Mouse (Mus musculus) CH12.LX (cell line): ENCODE measurements around the gene Gm17334. TPM values are rescaled to one million over a fixed set of nuclear protein-coding genes. Genes with fewer than 3 reads are reported as not detected.

ENCODE experiments used
- DNase-seq: peaks from one replicate; pipeline ENCODE4 v3.0.0-alpha.2; 2013; ENCODE audit errors: extremely low read depth
- H3K27ac ChIP-seq: 2 replicates; pipeline ENCODE4 v1.5.1; 2012; ENCODE audit warnings: low read depth, mild to moderate bottlenecking, control low read depth, moderate library complexity; ENCODE audit not compliant: insufficient read depth
- H3K27me3 ChIP-seq: replicated peaks from 2 replicates; pipeline ENCODE3; 2012; ENCODE audit warnings: inconsistent platforms
- H3K36me3 ChIP-seq, 2 experiments: replicated peaks in 1 of 2; 2 replicates each; pipeline versions ENCODE3 to v1.6.1; 2012; ENCODE audit warnings: inconsistent platforms in 1 of 2, low read length in 1 of 2, mild to moderate bottlenecking in 1 of 2, mixed read lengths in 1 of 2, moderate library complexity in 1 of 2; ENCODE audit not compliant: control insufficient read depth in 1 of 2, insufficient read depth in 1 of 2
- H3K4me1 ChIP-seq, 2 experiments: 2 replicates each; pipeline ENCODE4 v1.6.1; 2012; ENCODE audit warnings: inconsistent platforms in 1 of 2, moderate library complexity in 1 of 2; ENCODE audit not compliant: insufficient read depth in 2 of 2, control insufficient read depth in 1 of 2
- H3K4me2 ChIP-seq: 2 replicates; pipeline ENCODE4 v1.6.1; 2012; ENCODE audit warnings: low read depth, mild to moderate bottlenecking, control low read depth; ENCODE audit not compliant: poor library complexity, insufficient read depth, severe bottlenecking
- H3K4me3 ChIP-seq, 3 experiments: fragments of 150-350 bp in 1 of 3; sonication (generic) in 1 of 3; replicated peaks in 1 of 3; 2 replicates each; pipeline versions ENCODE3 to v1.5.1; 2011 to 2012; ENCODE audit warnings: low read depth in 2 of 3, low read length in 2 of 3, mild to moderate bottlenecking in 2 of 3, moderate library complexity in 2 of 3, control low read depth in 1 of 3, improper control_type of control experiment in 1 of 3, inconsistent platforms in 1 of 3, mixed read lengths in 1 of 3; ENCODE audit not compliant: poor library complexity in 1 of 3
- H3K79me2 ChIP-seq: replicated peaks from 2 replicates; pipeline ENCODE4 v1.6.1; 2012; ENCODE audit warnings: mild to moderate bottlenecking, moderate library complexity; ENCODE audit not compliant: control insufficient read depth, poor library complexity, insufficient read depth, severe bottlenecking; ENCODE audit errors: extremely low read depth
- H3K9ac ChIP-seq: 2 replicates; pipeline ENCODE4 v1.6.1; 2012; ENCODE audit warnings: low read depth, mild to moderate bottlenecking, control low read depth, moderate library complexity; ENCODE audit not compliant: insufficient read depth
- H3K9me3 ChIP-seq: replicated peaks from 2 replicates; pipeline ENCODE3; 2012; ENCODE audit warnings: low read length, inconsistent platforms, mixed read lengths
- BHLHE40 ChIP-seq: IDR thresholded peaks from 2 replicates; pipeline ENCODE4 v1.6.1; 2011; ENCODE audit warnings: mild to moderate bottlenecking, low read depth, low read length, improper control_type of control experiment
- CHD2 ChIP-seq: IDR thresholded peaks from 2 replicates; pipeline ENCODE4 v1.6.1; 2011; ENCODE audit warnings: low read length, improper control_type of control experiment
- ELF1 ChIP-seq: IDR thresholded peaks from 2 replicates; pipeline ENCODE4 v1.6.1; 2014; ENCODE audit warnings: low read depth, mild to moderate bottlenecking, inconsistent platforms, low read length, improper control_type of control experiment
- EP300 ChIP-seq: IDR thresholded peaks from 2 replicates; pipeline ENCODE4 v1.6.1; 2011; ENCODE audit warnings: low read length, improper control_type of control experiment
- ETS1 ChIP-seq: conservative IDR thresholded peaks from 2 replicates; pipeline ENCODE4 v1.6.1; 2012; ENCODE audit warnings: low read depth, mild to moderate bottlenecking, inconsistent platforms, low read length, improper control_type of control experiment, moderate library complexity
- HCFC1 ChIP-seq: IDR thresholded peaks from 2 replicates; pipeline ENCODE4 v1.6.1; 2012; ENCODE audit warnings: low read depth, mild to moderate bottlenecking, inconsistent platforms, low read length, improper control_type of control experiment
- IRF4 ChIP-seq: IDR thresholded peaks from 2 replicates; pipeline ENCODE4 v1.6.1; 2014; ENCODE audit warnings: low read depth, mild to moderate bottlenecking, inconsistent platforms, low read length, improper control_type of control experiment
- JUND ChIP-seq: conservative IDR thresholded peaks from 2 replicates; pipeline ENCODE4 v1.6.1; 2011; ENCODE audit warnings: low read depth, low read length, improper control_type of control experiment
- KAT2A ChIP-seq: IDR thresholded peaks from 2 replicates; pipeline ENCODE4 v1.6.1; 2012; ENCODE audit warnings: low read length, improper control_type of control experiment, inconsistent platforms; ENCODE audit not compliant: insufficient replicate concordance
- MAFK ChIP-seq: IDR thresholded peaks from 2 replicates; pipeline ENCODE4 v1.6.1; 2011; ENCODE audit warnings: low read length, improper control_type of control experiment; ENCODE audit not compliant: insufficient replicate concordance
- MAX ChIP-seq: IDR thresholded peaks from 2 replicates; pipeline ENCODE4 v1.6.1; 2011; ENCODE audit warnings: low read length, improper control_type of control experiment
- MAZ ChIP-seq: IDR thresholded peaks from 2 replicates; pipeline ENCODE4 v1.6.1; 2012; ENCODE audit warnings: low read depth, mild to moderate bottlenecking, inconsistent platforms, low read length, improper control_type of control experiment, moderate library complexity
- MEF2A ChIP-seq: IDR thresholded peaks from 2 replicates; pipeline ENCODE4 v1.6.1; 2014; ENCODE audit warnings: low read depth, mild to moderate bottlenecking, inconsistent platforms, low read length, improper control_type of control experiment, borderline replicate concordance
- MXI1 ChIP-seq: IDR thresholded peaks from 2 replicates; pipeline ENCODE4 v1.6.1; 2011; ENCODE audit warnings: mild to moderate bottlenecking, low read depth, low read length, improper control_type of control experiment
- MYC ChIP-seq: IDR thresholded peaks from 2 replicates; pipeline ENCODE4 v1.6.1; 2011; ENCODE audit warnings: low read depth, mild to moderate bottlenecking, improper control_type of control experiment, low read length
- POLR2AphosphoS2 ChIP-seq: IDR thresholded peaks from 2 replicates; pipeline ENCODE4 v1.6.1; 2011; ENCODE audit warnings: low read depth, low read length, improper control_type of control experiment
- RCOR1 ChIP-seq: conservative IDR thresholded peaks from 2 replicates; pipeline ENCODE4 v1.6.1; 2012; ENCODE audit warnings: low read depth, mild to moderate bottlenecking, inconsistent platforms, low read length, improper control_type of control experiment
- SIN3A ChIP-seq: IDR thresholded peaks from 2 replicates; pipeline ENCODE4 v1.6.1; 2012; ENCODE audit warnings: low read length, improper control_type of control experiment, inconsistent platforms
- SMC3 ChIP-seq: IDR thresholded peaks from 2 replicates; pipeline ENCODE4 v1.6.1; 2011; ENCODE audit warnings: low read depth, low read length, improper control_type of control experiment
- TCF12 ChIP-seq: IDR thresholded peaks from 2 replicates; pipeline ENCODE4 v1.6.1; 2014; ENCODE audit warnings: low read depth, mild to moderate bottlenecking, inconsistent platforms, low read length, improper control_type of control experiment
- USF1 ChIP-seq: IDR thresholded peaks from 2 replicates; pipeline ENCODE4 v1.6.1; 2014; ENCODE audit warnings: low read depth, mild to moderate bottlenecking, inconsistent platforms, low read length, improper control_type of control experiment
- ZC3H11A ChIP-seq: IDR thresholded peaks from 2 replicates; pipeline ENCODE4 v1.6.1; 2012; ENCODE audit warnings: low read depth, mild to moderate bottlenecking, inconsistent platforms, low read length, improper control_type of control experiment
- ZMIZ1 ChIP-seq: IDR thresholded peaks from 2 replicates; pipeline ENCODE4 v1.6.1; 2012; ENCODE audit warnings: low read depth, mild to moderate bottlenecking, inconsistent platforms, low read length, improper control_type of control experiment
- ZNF384 ChIP-seq: IDR thresholded peaks from 2 replicates; pipeline ENCODE4 v1.6.1; 2012; ENCODE audit warnings: low read depth, low read length, improper control_type of control experiment, inconsistent platforms
- dilution Hi-C: fragments of 300-500 bp; cut with MboI; formaldehyde crosslinking; loops from 2 replicates; pipeline ENCODE4 v1.14.3; 2020; ENCODE audit warnings: low sequenced_read_pairs; ENCODE audit not compliant: extremely low pct_unique_long_range_greater_than_20kb, extremely low pct_ligation_motif_present
- in situ Hi-C: fragments of 300-500 bp; cut with MboI; formaldehyde crosslinking; loops from 3 replicates; pipeline ENCODE4 v1.14.3; 2019; ENCODE audit warnings: low sequenced_read_pairs, low pct_ligation_motif_present, low pct_unique_long_range_greater_than_20kb, mixed read lengths
- polyA plus RNA-seq: library from polyadenylated mRNA; unstranded; fragments of >175 nt; gene quantifications from 2 replicates; pipeline ENCODE4 v1.2.1, GENCODE M21; 2012; ENCODE audit warnings: low read depth; ENCODE audit not compliant: insufficient read length
- total RNA-seq, 2 experiments: library from RNA; depleted of rRNA; stranded (reverse); fragments of 300-350 nt in 1 of 2; fragments of >200 nt in 1 of 2; gene quantifications; 2 replicates each; pipeline ENCODE4 v1.2.3; 2012 to 2014

Gm17334 gene
- total and polyA plus RNA-seq, 3 experiments: 0.47 to 0.72 TPM; not detected in 1

- TF ChIP-seq MAFK (no peak), MYC (0 out of 2 replicates have a peak, but pooled peaks have one; percentile 43)
- peaks cover 49 to 77% of the 10 kb centered on the region in 2 experiments for H3K4me1 ChIP-seq
- no peaks in the 10 kb centered on the region for H3K36me3 ChIP-seq
- H3K4me2 ChIP-seq: peak overlapping the region; percentile 84; the same call in 1 of the 2 replicates
- peak overlapping the region in 1 of 3 experiments; percentile 9 for H3K4me3 ChIP-seq
- dilution Hi-C loops: no loop called here
- H3K9me3 ChIP-seq: no peaks in the 10 kb centered on the region
- no peaks in the 10 kb centered on the region for H3K27me3 ChIP-seq
- peak overlapping the region; percentile 100 for H3K27ac ChIP-seq
- in situ Hi-C loops: no loop called here
- H3K9ac ChIP-seq: no peak overlapping the region
- H3K79me2 ChIP-seq: no peaks in the 10 kb centered on the region
- DNase-seq: peak; percentile 33
Observed at GRCm38 (mm10) chr11:53819511-53819910, 46.5 kb upstream of the Gm17334 start.

- no peak overlapping the region for H3K4me3 ChIP-seq
- H3K4me1 ChIP-seq: peaks cover 54 to 77% of the 10 kb centered on the region in 2 experiments
- peak; percentile 49 for DNase-seq
- peak overlapping the region; percentile 100 for H3K27ac ChIP-seq
- H3K36me3 ChIP-seq: no peaks in the 10 kb centered on the region
- H3K9me3 ChIP-seq: no peaks in the 10 kb centered on the region
- dilution Hi-C loops (no loop called here), in situ Hi-C loops (no loop called here)
- TF ChIP-seq KAT2A (peak; percentile 68; the same call in 1 of the 2 replicates), MXI1 (0 out of 2 replicates have a peak, but pooled peaks have one; percentile 44), ZNF384 (no peak), USF1 (no peak), MAX (peak; percentile 21; the same call in 1 of the 2 replicates), HCFC1 (peak; percentile 36; the same call in 1 of the 2 replicates), IRF4 (peak; percentile 88), MEF2A (peak; percentile 91), ZC3H11A (no peak), SIN3A (peak; percentile 62; the same call in 1 of the 2 replicates), EP300 (peak; percentile 85), RCOR1 (peak; percentile 93), BHLHE40 (peak; percentile 78), CHD2 (peak; percentile 86; the same call in 1 of the 2 replicates), MAFK (no peak; the same call in 1 of the 2 replicates), ETS1 (peak; percentile 90), ZMIZ1 (0 out of 2 replicates have a peak, but pooled peaks have one; percentile 41), JUND (no peak), MYC (peak; percentile 46; the same call in 1 of the 2 replicates), SMC3 (peak; percentile 23; the same call in 1 of the 2 replicates), POLR2AphosphoS2 (no peak), TCF12 (peak; percentile 88), MAZ (peak; percentile 99), ELF1 (peak; percentile 58)
- H3K9ac ChIP-seq: peak overlapping the region; percentile 15; the same call in 1 of the 2 replicates
- no peaks in the 10 kb centered on the region for H3K79me2 ChIP-seq
- H3K4me2 ChIP-seq: peak overlapping the region; percentile 0
- H3K27me3 ChIP-seq: no peaks in the 10 kb centered on the region
Observed at GRCm38 (mm10) chr11:53818794-53819193, 45.8 kb upstream of the Gm17334 start.
